Mouse (Mus musculus): ENCODE measurements around the gene Tbc1d17. TPM values are rescaled to one million over a fixed set of nuclear protein-coding genes. Genes with fewer than 3 reads are reported as not detected.

Tbc1d17 gene
- total RNA-seq, 2 experiments from 2014 or later, result 44.3 to 47.0 TPM

- peak; percentile 89 for DNase-seq (ENCODE audit: low spot score)
- intact Hi-C loops (cut with DNase I), result loop anchor here (10.0 kb wide), 1 partner anchor 845 kb away; the partner anchor contains the start of genes Rpl18 and Sphk2
Measured at GRCm38 (mm10) chr7:44869697-44870528, 21.0 kb upstream of the Tbc1d17 start, which contains the start of gene Ptov1. Gene Ptov1, minus strand, starts transcription at chr7:44869788.

- intact Hi-C loops (cut with DNase I), result loop anchor here (10.0 kb wide), 1 partner anchor 846 kb away; the partner anchor contains the start of genes Rpl18 and Sphk2
Measured at GRCm38 (mm10) chr7:44868919-44869696, 20.2 kb upstream of the Tbc1d17 start.

GRCm38 (mm10) chr7:44868465-44868864 is 19.6 kb upstream of the Tbc1d17 start:
- intact Hi-C loops (cut with DNase I), result loop anchor here (10.0 kb wide), 1 partner anchor 846 kb away; the partner anchor contains the start of genes Rpl18 and Sphk2
- no peak for DNase-seq (ENCODE audit: low spot score)

More at GRCm38 (mm10) chr7:44868919-44869696, 20.2 kb upstream of the Tbc1d17 start:
- no peak for DNase-seq (ENCODE audit: low spot score)

- no peak for DNase-seq (ENCODE audit: low spot score)
- intact Hi-C loops (cut with DNase I), result loop anchor here (10.0 kb wide), 1 partner anchor 847 kb away; the partner anchor contains the start of genes Rpl18 and Sphk2
Measured at GRCm38 (mm10) chr7:44867802-44868201, 18.9 kb upstream of the Tbc1d17 start.

- intact Hi-C loops (cut with DNase I), result loop anchor here (10.0 kb wide), 1 partner anchor 848 kb away; the partner anchor contains the start of genes Rpl18 and Sphk2
- DNase-seq (ENCODE audit: low spot score), result no peak
Measured at GRCm38 (mm10) chr7:44867010-44867702, 18.3 kb upstream of the Tbc1d17 start.

- peak; percentile 59 for DNase-seq (ENCODE audit: low spot score)
- intact Hi-C loops (cut with DNase I), result loop anchor here (10.0 kb wide), 1 partner anchor 848 kb away; the partner anchor contains the start of genes Rpl18 and Sphk2
Measured at GRCm38 (mm10) chr7:44866276-44867009, 17.6 kb upstream of the Tbc1d17 start.

- DNase-seq (ENCODE audit: low spot score), result no peak
Measured at GRCm38 (mm10) chr7:44864595-44865542, 16.0 kb upstream of the Tbc1d17 start.

GRCm38 (mm10) chr7:44863982-44864494 is 15.2 kb upstream of the Tbc1d17 start:
- intact Hi-C loops (cut with DNase I), result loop anchor here (5.0 to 10.0 kb wide), 2 partner anchors 33 to 851 kb away; partner anchors contain the start of genes Fuz, Rpl18 and Sphk2
- no peak for DNase-seq (ENCODE audit: low spot score)

More at GRCm38 (mm10) chr7:44864595-44865542, 16.0 kb upstream of the Tbc1d17 start:
- intact Hi-C loops (cut with DNase I), result loop anchor here (5.0 to 10.0 kb wide), 2 partner anchors 32 to 850 kb away; partner anchors contain the start of genes Fuz, Rpl18 and Sphk2

- intact Hi-C loops (cut with DNase I), result loop anchor here (5.0 to 10.0 kb wide), 2 partner anchors 34 to 852 kb away; partner anchors contain the start of genes Fuz, Rpl18 and Sphk2
Measured at GRCm38 (mm10) chr7:44863210-44863609, 14.3 kb upstream of the Tbc1d17 start.

GRCm38 (mm10) chr7:44862434-44862833 is 13.6 kb upstream of the Tbc1d17 start:
- intact Hi-C loops (cut with DNase I), result loop anchor here (5.0 to 10.0 kb wide), 2 partner anchors 35 to 852 kb away; partner anchors contain the start of genes Fuz, Rpl18 and Sphk2
- DNase-seq (ENCODE audit: low spot score), result no peak

More at GRCm38 (mm10) chr7:44863210-44863609, 14.3 kb upstream of the Tbc1d17 start:
- no peak for DNase-seq (ENCODE audit: low spot score)

GRCm38 (mm10) chr7:44861429-44861816 is 12.5 kb upstream of the Tbc1d17 start:
- no peak for DNase-seq (ENCODE audit: low spot score)
- intact Hi-C loops (cut with DNase I), result loop anchor here (5.0 to 10.0 kb wide), 2 partner anchors 36 to 853 kb away; partner anchors contain the start of genes Fuz, Rpl18 and Sphk2

GRCm38 (mm10) chr7:44860576-44861428 is 11.9 kb upstream of the Tbc1d17 start:
- intact Hi-C loops (cut with DNase I), result loop anchor here (5.0 to 10.0 kb wide), 2 partner anchors 36 to 854 kb away; partner anchors contain the start of genes Fuz, Rpl18 and Sphk2
- DNase-seq (ENCODE audit: low spot score), result no peak

- no peak for DNase-seq (ENCODE audit: low spot score)
- intact Hi-C loops (cut with DNase I), result loop anchor here (5.0 to 10.0 kb wide), 2 partner anchors 37 to 855 kb away; partner anchors contain the start of genes Fuz, Rpl18 and Sphk2
Measured at GRCm38 (mm10) chr7:44859896-44860295, 11.0 kb upstream of the Tbc1d17 start.

GRCm38 (mm10) chr7:44857905-44858304 is 9.0 kb upstream of the Tbc1d17 start:
- no peak for DNase-seq (ENCODE audit: low spot score)
- intact Hi-C loops (cut with DNase I), result no loop called here

GRCm38 (mm10) chr7:44857042-44857552 is 8.2 kb upstream of the Tbc1d17 start, which contains the start of gene Pnkp:
Gene Pnkp, plus strand, starts transcription at chr7:44857139.
- DNase-seq (ENCODE audit: low spot score), result peak; percentile 74
- intact Hi-C loops (cut with DNase I), result no loop called here
